1 mouse cellular context compared by ENCODE assay signal in the genomic region with DNA sequence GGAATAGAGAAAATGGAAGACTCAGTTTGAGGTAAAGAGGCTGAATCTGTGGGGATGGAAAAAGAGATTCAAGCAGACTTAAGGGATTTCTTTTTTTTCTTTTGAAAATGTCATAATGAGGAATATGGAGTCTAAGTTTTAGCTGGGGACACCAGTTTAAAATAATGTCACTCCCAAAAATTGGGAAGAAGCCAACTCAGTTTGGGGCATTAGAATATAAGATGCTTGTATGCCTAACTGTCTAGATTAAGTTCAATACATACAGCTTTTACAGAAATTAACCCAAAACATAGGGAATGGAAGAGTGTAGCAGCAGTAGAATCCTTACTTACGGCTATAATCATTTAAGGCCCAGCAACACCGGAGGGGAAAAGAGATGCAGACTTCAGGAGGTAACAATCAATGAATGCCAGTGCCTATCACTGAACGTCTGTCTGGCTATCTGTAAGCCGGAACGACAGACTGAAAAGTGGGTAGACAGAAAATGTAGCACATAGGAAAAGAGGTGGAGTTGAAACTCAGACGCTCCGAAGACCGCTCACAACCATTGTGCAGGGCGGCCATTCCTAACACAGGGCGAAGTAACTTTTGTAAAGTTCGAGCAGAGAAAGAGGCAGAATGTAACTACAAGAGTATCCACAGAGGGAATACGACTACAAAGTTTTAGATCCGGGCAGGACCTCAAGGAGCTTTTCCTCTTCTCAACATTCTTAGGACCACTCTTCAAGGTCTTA.
TF ChIP-seq lines count a peak whose summit lies in the region.

No protein-coding gene starts in this region.

TF ChIP-seq in MEL, 35 proteins besides CTCF, POLR2A, EP300 and RAD21 (continued from another document):
- TF ChIP-seq RCOR1 (IDR thresholded peaks at IDR 0.05; ENCODE audit: low read depth, low read length): no peak
- no peak for TF ChIP-seq UBTF (IDR thresholded peaks at IDR 0.05; ENCODE audit: borderline replicate concordance, insufficient read depth, low read depth, low read length)
- TF ChIP-seq ZNF384 (IDR thresholded peaks at IDR 0.05; ENCODE audit: low read depth, low read length): no peak
